Mouse (Mus musculus): ENCODE measurements around the gene Kpna7. TPM values are rescaled to one million over a fixed set of nuclear protein-coding genes. Genes with fewer than 3 reads are reported as not detected.

The Kpna7 gene
- polyA plus RNA-seq, 1 experiment from 2014 or later, result not detected

- 79% methylated on average over 4 of the region's 4 CpGs for WGBS
- no peaks in the 10 kb centered on the region for H3K27me3 ChIP-seq (ENCODE audit: control insufficient read depth, insufficient read depth, low read length)
- peaks cover 17% of the 10 kb centered on the region for H3K4me1 ChIP-seq (ENCODE audit: control insufficient read depth, insufficient read depth, low read length)
- no peaks in the 10 kb centered on the region for H3K36me3 ChIP-seq (ENCODE audit: control insufficient read depth, insufficient read depth, low read length)
- H3K9ac ChIP-seq (replicated peaks; ENCODE audit: low read depth, low read length), result no peak overlapping the region
- H3K4me3 ChIP-seq (ENCODE audit: low read depth, low read length), result no peak overlapping the region
- H3K4me2 ChIP-seq (replicated peaks; ENCODE audit: low read depth, low read length), result no peak overlapping the region
- no peak overlapping the region for H3K27ac ChIP-seq (ENCODE audit: low read length)
- no peak for ATAC-seq (ENCODE audit: insufficient number of reproducible peaks, insufficient read depth, low FRiP score, low read depth)
- no peaks in the 10 kb centered on the region for H3K9me3 ChIP-seq (ENCODE audit: control insufficient read depth, low read depth, low read length)
These were observed 137.8 kb downstream of the Kpna7 start for GRCm38 (mm10) chr5:144946032-144946431.

GRCm38 (mm10) chr5:144944932-144945331 is 138.9 kb downstream of the Kpna7 start:
- no peak overlapping the region for H3K9ac ChIP-seq (replicated peaks; ENCODE audit: low read depth, low read length)
- no peak overlapping the region for H3K4me2 ChIP-seq (replicated peaks; ENCODE audit: low read depth, low read length)
- WGBS, result 82% methylated on average over 7 of the region's 7 CpGs
- no peak overlapping the region for H3K4me3 ChIP-seq (ENCODE audit: low read depth, low read length)
- H3K4me1 ChIP-seq (ENCODE audit: control insufficient read depth, insufficient read depth, low read length), result peaks cover 16% of the 10 kb centered on the region
- H3K27ac ChIP-seq (ENCODE audit: low read length), result no peak overlapping the region
- no peaks in the 10 kb centered on the region for H3K9me3 ChIP-seq (ENCODE audit: control insufficient read depth, low read depth, low read length)
- no peaks in the 10 kb centered on the region for H3K36me3 ChIP-seq (ENCODE audit: control insufficient read depth, insufficient read depth, low read length)
- no peak for ATAC-seq (ENCODE audit: insufficient number of reproducible peaks, insufficient read depth, low FRiP score, low read depth)
- H3K27me3 ChIP-seq (ENCODE audit: control insufficient read depth, insufficient read depth, low read length), result no peaks in the 10 kb centered on the region

- Histone ChIP-seq H3K27me3 (ENCODE audit: control insufficient read depth, insufficient read depth, low read length) (no peaks in the 10 kb centered on the region), H3K4me2 (replicated peaks; ENCODE audit: low read depth, low read length) (no peak overlapping the region), H3K4me3 (ENCODE audit: low read depth, low read length) (no peak overlapping the region), H3K36me3 (ENCODE audit: control insufficient read depth, insufficient read depth, low read length) (no peaks in the 10 kb centered on the region), H3K27ac (ENCODE audit: low read length) (no peak overlapping the region), H3K9ac (replicated peaks; ENCODE audit: low read depth, low read length) (no peak overlapping the region), H3K9me3 (ENCODE audit: control insufficient read depth, low read depth, low read length) (no peaks in the 10 kb centered on the region), H3K4me1 (ENCODE audit: control insufficient read depth, insufficient read depth, low read length) (peaks cover 14% of the 10 kb centered on the region)
- no peak for ATAC-seq (ENCODE audit: insufficient number of reproducible peaks, insufficient read depth, low FRiP score, low read depth)
- WGBS, result 73% methylated on average over 4 of the region's 4 CpGs
These were observed 139.5 kb downstream of the Kpna7 start for GRCm38 (mm10) chr5:144944370-144944769.

- Histone ChIP-seq H3K36me3 (ENCODE audit: control insufficient read depth, insufficient read depth, low read length) (no peaks in the 10 kb centered on the region), H3K27ac (ENCODE audit: low read length) (no peak overlapping the region), H3K4me1 (ENCODE audit: control insufficient read depth, insufficient read depth, low read length) (peaks cover 6% of the 10 kb centered on the region; the same call in 1 of the 2 replicates), H3K4me3 (ENCODE audit: low read depth, low read length) (no peak overlapping the region), H3K9me3 (ENCODE audit: control insufficient read depth, low read depth, low read length) (no peaks in the 10 kb centered on the region), H3K9ac (replicated peaks; ENCODE audit: low read depth, low read length) (no peak overlapping the region), H3K4me2 (replicated peaks; ENCODE audit: low read depth, low read length) (no peak overlapping the region), H3K27me3 (ENCODE audit: control insufficient read depth, insufficient read depth, low read length) (no peaks in the 10 kb centered on the region)
- ATAC-seq (ENCODE audit: insufficient number of reproducible peaks, insufficient read depth, low FRiP score, low read depth), result no peak
- WGBS, result 78% methylated on average over 6 of the region's 6 CpGs
These were observed 140.5 kb downstream of the Kpna7 start for GRCm38 (mm10) chr5:144943346-144943745.

GRCm38 (mm10) chr5:144942431-144942830 is 141.4 kb downstream of the Kpna7 start:
- 69% methylated on average over 9 of the region's 9 CpGs for WGBS
- Histone ChIP-seq H3K4me3 (ENCODE audit: low read depth, low read length) (no peak overlapping the region), H3K4me1 (ENCODE audit: control insufficient read depth, insufficient read depth, low read length) (no peaks in the 10 kb centered on the region), H3K9me3 (ENCODE audit: control insufficient read depth, low read depth, low read length) (no peaks in the 10 kb centered on the region), H3K27me3 (ENCODE audit: control insufficient read depth, insufficient read depth, low read length) (no peaks in the 10 kb centered on the region), H3K27ac (ENCODE audit: low read length) (no peak overlapping the region), H3K36me3 (ENCODE audit: control insufficient read depth, insufficient read depth, low read length) (no peaks in the 10 kb centered on the region), H3K4me2 (replicated peaks; ENCODE audit: low read depth, low read length) (no peak overlapping the region), H3K9ac (replicated peaks; ENCODE audit: low read depth, low read length) (no peak overlapping the region)
- ATAC-seq (ENCODE audit: insufficient number of reproducible peaks, insufficient read depth, low FRiP score, low read depth), result no peak

GRCm38 (mm10) chr5:144940904-144941303 is 142.9 kb downstream of the Kpna7 start:
- Histone ChIP-seq H3K27me3 (ENCODE audit: control insufficient read depth, insufficient read depth, low read length) (no peaks in the 10 kb centered on the region), H3K36me3 (ENCODE audit: control insufficient read depth, insufficient read depth, low read length) (no peaks in the 10 kb centered on the region), H3K4me2 (replicated peaks; ENCODE audit: low read depth, low read length) (no peak overlapping the region), H3K27ac (ENCODE audit: low read length) (no peak overlapping the region), H3K9me3 (ENCODE audit: control insufficient read depth, low read depth, low read length) (no peaks in the 10 kb centered on the region), H3K9ac (replicated peaks; ENCODE audit: low read depth, low read length) (no peak overlapping the region), H3K4me1 (ENCODE audit: control insufficient read depth, insufficient read depth, low read length) (peaks cover 1% of the 10 kb centered on the region; the same call in 1 of the 2 replicates), H3K4me3 (ENCODE audit: low read depth, low read length) (no peak overlapping the region)
- ATAC-seq (ENCODE audit: insufficient number of reproducible peaks, insufficient read depth, low FRiP score, low read depth), result no peak
- 58% methylated on average over 3 of the region's 3 CpGs for WGBS

GRCm38 (mm10) chr5:144937304-144937703 is 146.5 kb downstream of the Kpna7 start:
- Histone ChIP-seq H3K27ac (ENCODE audit: low read length) (no peak overlapping the region), H3K4me3 (ENCODE audit: low read depth, low read length) (no peak overlapping the region), H3K36me3 (ENCODE audit: control insufficient read depth, insufficient read depth, low read length) (no peaks in the 10 kb centered on the region), H3K9ac (replicated peaks; ENCODE audit: low read depth, low read length) (no peak overlapping the region), H3K9me3 (ENCODE audit: control insufficient read depth, low read depth, low read length) (no peaks in the 10 kb centered on the region), H3K4me1 (ENCODE audit: control insufficient read depth, insufficient read depth, low read length) (peaks cover 13% of the 10 kb centered on the region), H3K4me2 (replicated peaks; ENCODE audit: low read depth, low read length) (no peak overlapping the region), H3K27me3 (ENCODE audit: control insufficient read depth, insufficient read depth, low read length) (no peaks in the 10 kb centered on the region)
- 87% methylated on average over 2 of the region's 2 CpGs for WGBS
- no peak for ATAC-seq (ENCODE audit: insufficient number of reproducible peaks, insufficient read depth, low FRiP score, low read depth)

Other genes with a start within 250 kb of the Kpna7 start
- gene Smurf1, start 118.2 kb downstream of the Kpna7 start, polyA plus RNA-seq (2014; fragmentation: Nextera tagmentation; extraction: Ambion mirVana), result 15.6 and 21.7 TPM in 2 replicates
- gene Gm4871, start 51.3 kb downstream of the Kpna7 start, polyA plus RNA-seq (2014; fragmentation: Nextera tagmentation; extraction: Ambion mirVana), result not detected in 2 replicates
- gene 1700018F24Rik, start 41.0 kb downstream of the Kpna7 start, polyA plus RNA-seq (2014; fragmentation: Nextera tagmentation; extraction: Ambion mirVana), result not detected in 2 replicates
- gene Arpc1a, start 200 bp downstream of the Kpna7 start, polyA plus RNA-seq (2014; fragmentation: Nextera tagmentation; extraction: Ambion mirVana), result 150 and 152 TPM in 2 replicates
- 144 and 163 TPM in 2 replicates for gene Arpc1b, start 30.2 kb upstream of the Kpna7 start, polyA plus RNA-seq (2014; fragmentation: Nextera tagmentation; extraction: Ambion mirVana)
- gene Pdap1, start 56.2 kb upstream of the Kpna7 start, polyA plus RNA-seq (2014; fragmentation: Nextera tagmentation; extraction: Ambion mirVana), result 102 and 111 TPM in 2 replicates
- 186 and 191 TPM in 2 replicates for gene Bud31, start 56.3 kb upstream of the Kpna7 start, polyA plus RNA-seq (2014; fragmentation: Nextera tagmentation; extraction: Ambion mirVana)
- gene Ptcd1, start 83.1 kb upstream of the Kpna7 start, polyA plus RNA-seq (2014; fragmentation: Nextera tagmentation; extraction: Ambion mirVana), result 11.4 and 12.1 TPM in 2 replicates
- 26.4 and 28.2 TPM in 2 replicates for gene Cpsf4, start 83.2 kb upstream of the Kpna7 start, polyA plus RNA-seq (2014; fragmentation: Nextera tagmentation; extraction: Ambion mirVana)
- gene Atp5j2, start 108.0 kb upstream of the Kpna7 start, polyA plus RNA-seq (2014; fragmentation: Nextera tagmentation; extraction: Ambion mirVana), result 576 and 654 TPM in 2 replicates
- gene Zkscan14, start 117.8 kb upstream of the Kpna7 start, polyA plus RNA-seq (2014; fragmentation: Nextera tagmentation; extraction: Ambion mirVana), result 9.0 and 9.6 TPM in 2 replicates
- 13.6 and 13.9 TPM in 2 replicates for gene Zkscan5, start 120.5 kb upstream of the Kpna7 start, polyA plus RNA-seq (2014; fragmentation: Nextera tagmentation; extraction: Ambion mirVana)
- 39.8 and 42.0 TPM in 2 replicates for gene Zfp655, start 147.7 kb upstream of the Kpna7 start, polyA plus RNA-seq (2014; fragmentation: Nextera tagmentation; extraction: Ambion mirVana)
- 0.80 and 1.6 TPM in 2 replicates for gene Zscan25, start 196.5 kb upstream of the Kpna7 start, polyA plus RNA-seq (2014; fragmentation: Nextera tagmentation; extraction: Ambion mirVana)

Data from stomach, embryonic 14.5 days (tissue).